Mouse (Mus musculus): ENCODE data around the gene Atp23. TPM values are rescaled to one million over a fixed set of nuclear protein-coding genes. Genes with fewer than 3 reads are reported as not detected.
"Not testable (repeated sequence)": the region's sequence is repeated elsewhere in the genome, so short reads cannot be mapped to it uniquely, and the experiment has no call there.

Atp23 gene
- polyA plus RNA-seq, 1 experiment from 2014 or later: 15.6 TPM

DNA sequence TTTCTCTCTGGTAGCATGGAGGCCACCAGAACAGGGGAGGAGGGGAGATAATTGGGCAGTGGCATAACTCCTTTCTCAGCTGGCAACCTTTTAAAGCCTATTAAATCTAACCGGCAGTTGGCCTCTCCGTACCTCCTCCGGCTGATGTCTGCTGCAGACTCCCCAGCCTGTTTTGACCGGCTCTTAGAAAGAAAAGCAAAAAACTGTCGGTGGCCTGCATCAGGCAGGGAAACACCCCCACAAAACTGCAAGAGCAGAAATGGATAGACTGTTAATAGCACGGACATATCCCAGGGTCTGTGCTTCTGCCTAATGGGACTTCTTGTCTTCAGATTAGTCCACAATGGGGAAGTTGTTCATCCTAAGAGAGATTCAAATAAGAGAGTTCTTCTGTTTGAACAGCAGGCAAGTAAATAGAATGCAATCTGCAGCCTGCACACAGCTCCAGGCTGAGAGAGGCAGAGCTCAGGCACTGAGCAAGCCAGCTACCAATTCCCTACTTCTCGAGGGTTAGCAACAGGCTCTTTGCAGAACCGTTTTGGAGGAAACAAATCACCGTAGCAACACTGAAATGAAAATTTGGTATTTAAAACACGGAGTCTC, 55.7 kb downstream of the Atp23 start:
- Histone ChIP-seq H3K27me3 (ENCODE audit: control insufficient read depth, insufficient read depth, low read depth, low read length) (no peaks in the 10 kb centered on the region), H3K27ac (ENCODE audit: low read length) (peak overlapping the region; percentile 78), H3K4me2 (ENCODE audit: low read length) (peak overlapping the region; percentile 48), H3K9me3 (replicated peaks; ENCODE audit: control insufficient read depth, low read length, poor library complexity, severe bottlenecking) (0 out of 2 replicates have a peak, but pooled peaks cover 4% of the 10 kb centered on the region), H3K4me3 (ENCODE audit: low read depth, low read length) (peak overlapping the region; percentile 1; the same call in 1 of the 2 replicates), H3K9ac (ENCODE audit: low read depth, low read length) (0 out of 2 replicates have a peak overlapping the region, but pooled peaks have one; percentile 30), H3K36me3 (ENCODE audit: control insufficient read depth, insufficient read depth, low read length) (no peaks in the 10 kb centered on the region), H3K4me1 (ENCODE audit: control insufficient read depth, insufficient read depth, low read length) (peaks cover 13% of the 10 kb centered on the region)
- WGBS: 7% methylated on average over 10 of the region's 10 CpGs
- peak; percentile 87 for ATAC-seq

DNA sequence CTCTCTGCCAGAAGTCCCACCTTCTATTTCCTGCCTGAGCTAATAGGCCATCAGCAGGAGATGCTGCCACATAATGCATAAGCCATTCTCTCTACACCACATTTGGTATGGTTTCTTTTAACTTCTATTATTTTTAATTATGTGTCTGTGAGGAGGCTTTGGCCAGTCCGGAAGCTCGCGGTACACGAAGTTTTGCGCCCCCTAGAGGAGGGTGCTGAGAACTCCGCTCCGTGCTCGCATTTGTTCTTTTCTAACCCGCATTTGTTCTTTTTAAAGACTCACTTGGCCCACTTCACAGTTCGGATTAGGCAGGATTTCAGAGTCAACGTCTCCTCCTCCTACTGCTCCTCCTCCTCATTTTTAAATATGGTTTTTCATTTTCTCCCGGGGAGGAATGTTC, 56.5 kb downstream of the Atp23 start:
- 19% methylated on average over 12 of the region's 12 CpGs for WGBS
- ATAC-seq: no peak

DNA sequence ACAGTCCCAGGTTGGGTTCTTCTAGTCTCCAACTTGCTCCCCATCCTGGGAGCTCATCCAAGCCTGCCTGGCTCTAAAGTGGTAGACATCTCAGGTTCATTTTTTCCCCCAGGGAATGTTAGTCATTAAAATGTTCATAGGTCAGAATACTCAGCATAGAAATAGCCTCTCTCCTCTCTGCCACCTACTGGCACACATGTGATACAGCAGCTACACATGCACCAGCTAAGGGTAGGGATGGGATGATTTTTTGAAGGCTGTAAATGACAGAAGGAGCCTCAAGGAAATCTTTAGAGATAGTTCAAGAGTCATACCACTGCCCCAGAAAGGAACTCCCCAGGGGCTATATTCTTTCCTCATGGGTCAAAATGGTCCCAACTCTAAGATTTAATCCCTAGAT, 60.9 kb downstream of the Atp23 start:
- Histone ChIP-seq H3K4me2 (ENCODE audit: low read length) (no peak overlapping the region), H3K9me3 (replicated peaks; ENCODE audit: control insufficient read depth, low read length, poor library complexity, severe bottlenecking) (0 out of 2 replicates have a peak, but pooled peaks cover 4% of the 10 kb centered on the region), H3K27me3 (ENCODE audit: control insufficient read depth, insufficient read depth, low read depth, low read length) (no peaks in the 10 kb centered on the region), H3K9ac (ENCODE audit: low read depth, low read length) (no peak overlapping the region), H3K36me3 (ENCODE audit: control insufficient read depth, insufficient read depth, low read length) (no peaks in the 10 kb centered on the region), H3K27ac (ENCODE audit: low read length) (no peak overlapping the region), H3K4me1 (ENCODE audit: control insufficient read depth, insufficient read depth, low read length) (peaks cover 5% of the 10 kb centered on the region), H3K4me3 (ENCODE audit: low read depth, low read length) (no peak overlapping the region)
- ATAC-seq: no peak

More for the DNA sequence above, 56.5 kb downstream of the Atp23 start:
- peaks cover 13% of the 10 kb centered on the region for H3K4me1 ChIP-seq (ENCODE audit: control insufficient read depth, insufficient read depth, low read length)
- H3K9me3 ChIP-seq (replicated peaks; ENCODE audit: control insufficient read depth, low read length, poor library complexity, severe bottlenecking): 0 out of 2 replicates have a peak, but pooled peaks cover 4% of the 10 kb centered on the region
- H3K9ac ChIP-seq (ENCODE audit: low read depth, low read length): no peak overlapping the region
- H3K27ac ChIP-seq (ENCODE audit: low read length): peak overlapping the region; percentile 78; the same call in 1 of the 2 replicates
- no peaks in the 10 kb centered on the region for H3K27me3 ChIP-seq (ENCODE audit: control insufficient read depth, insufficient read depth, low read depth, low read length)
- peak overlapping the region; percentile 48; the same call in 1 of the 2 replicates for H3K4me2 ChIP-seq (ENCODE audit: low read length)
- H3K36me3 ChIP-seq (ENCODE audit: control insufficient read depth, insufficient read depth, low read length): no peaks in the 10 kb centered on the region
- H3K4me3 ChIP-seq (ENCODE audit: low read depth, low read length): 0 out of 2 replicates have a peak overlapping the region, but pooled peaks have one; percentile 1

DNA sequence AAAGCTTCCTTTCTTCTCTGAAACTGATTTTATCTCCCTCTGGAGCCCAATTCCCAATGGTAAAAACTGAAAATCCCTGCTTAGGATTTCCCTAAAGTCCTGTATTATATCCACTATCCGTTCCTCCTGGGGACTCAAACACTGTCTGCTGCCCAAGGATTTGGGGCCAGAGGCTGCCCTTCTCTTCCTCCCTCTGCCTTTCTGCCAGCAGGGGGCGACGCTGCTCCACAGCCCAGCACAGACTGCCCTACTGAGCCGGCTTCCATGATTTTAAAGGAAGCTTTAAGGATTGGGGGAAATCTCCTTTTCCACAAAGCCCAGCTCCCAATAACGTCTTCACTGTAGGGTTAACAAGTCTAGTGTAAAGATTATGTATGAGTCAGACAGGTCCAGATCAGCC, 68.1 kb downstream of the Atp23 start:
- H3K27ac ChIP-seq (ENCODE audit: low read length): no peak overlapping the region
- ATAC-seq: no peak
- H3K4me1 ChIP-seq (ENCODE audit: control insufficient read depth, insufficient read depth, low read length): no peaks in the 10 kb centered on the region
- H3K9ac ChIP-seq (ENCODE audit: low read depth, low read length): no peak overlapping the region
- no peaks in the 10 kb centered on the region for H3K27me3 ChIP-seq (ENCODE audit: control insufficient read depth, insufficient read depth, low read depth, low read length)
- H3K4me3 ChIP-seq (ENCODE audit: low read depth, low read length): no peak overlapping the region
- WGBS: 13% methylated on average over 5 of the region's 5 CpGs
- H3K9me3 ChIP-seq (replicated peaks; ENCODE audit: control insufficient read depth, low read length, poor library complexity, severe bottlenecking): no peaks in the 10 kb centered on the region
- H3K4me2 ChIP-seq (ENCODE audit: low read length): no peak overlapping the region
- no peaks in the 10 kb centered on the region for H3K36me3 ChIP-seq (ENCODE audit: control insufficient read depth, insufficient read depth, low read length)

DNA sequence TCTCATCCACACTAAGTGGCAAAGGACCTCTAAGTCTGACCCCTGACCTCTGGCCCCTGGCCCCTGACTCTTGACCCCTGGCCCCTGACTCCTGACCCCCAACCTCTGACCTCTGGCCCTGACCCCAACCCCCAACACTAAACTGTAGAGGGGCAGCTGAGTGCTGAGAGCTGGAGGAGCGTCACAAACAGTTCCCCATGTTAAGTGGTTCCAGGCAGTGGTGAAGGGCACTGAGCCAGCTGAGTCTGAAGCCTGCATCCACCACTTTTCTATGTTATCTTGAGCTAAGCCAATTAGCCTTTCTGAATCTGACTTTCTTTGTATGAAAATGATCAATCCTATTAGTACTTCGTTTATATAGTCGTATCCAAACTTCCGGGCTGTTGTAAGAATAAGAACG, 69.8 kb downstream of the Atp23 start:
- Histone ChIP-seq H3K4me3 (ENCODE audit: low read depth, low read length) (no peak overlapping the region), H3K27me3 (ENCODE audit: control insufficient read depth, insufficient read depth, low read depth, low read length) (no peaks in the 10 kb centered on the region), H3K9ac (ENCODE audit: low read depth, low read length) (no peak overlapping the region), H3K9me3 (replicated peaks; ENCODE audit: control insufficient read depth, low read length, poor library complexity, severe bottlenecking) (no peaks in the 10 kb centered on the region), H3K36me3 (ENCODE audit: control insufficient read depth, insufficient read depth, low read length) (no peaks in the 10 kb centered on the region), H3K4me1 (ENCODE audit: control insufficient read depth, insufficient read depth, low read length) (no peaks in the 10 kb centered on the region), H3K27ac (ENCODE audit: low read length) (no peak overlapping the region), H3K4me2 (ENCODE audit: low read length) (no peak overlapping the region)
- WGBS: 84% methylated on average over 5 of the region's 5 CpGs
- no peak for ATAC-seq

DNA sequence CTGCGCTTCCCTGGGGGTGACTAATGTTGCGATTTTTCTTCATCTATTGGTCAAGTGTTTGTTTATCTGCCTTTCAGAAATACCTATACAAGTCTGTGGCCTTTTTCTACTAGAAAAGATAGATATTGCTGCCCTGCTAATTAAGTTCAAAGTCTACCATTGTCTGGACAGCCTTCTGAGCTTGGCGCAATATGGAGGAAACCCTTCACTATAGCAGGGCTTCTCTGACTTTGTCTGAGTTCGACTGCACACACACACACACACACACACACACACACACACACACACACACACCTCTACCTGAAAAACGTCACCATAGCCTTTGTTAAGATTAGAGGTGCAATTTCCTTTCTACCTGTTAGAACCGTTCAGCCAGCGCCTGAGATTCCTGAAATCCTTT, 72.5 kb downstream of the Atp23 start:
- no peak overlapping the region for H3K4me3 ChIP-seq (ENCODE audit: low read depth, low read length)
- H3K27ac ChIP-seq (ENCODE audit: low read length): peak overlapping the region; percentile 40; the same call in 1 of the 2 replicates
- ATAC-seq: peak; percentile 33; the same call in 1 of the 2 replicates
- no peaks in the 10 kb centered on the region for H3K27me3 ChIP-seq (ENCODE audit: control insufficient read depth, insufficient read depth, low read depth, low read length)
- H3K4me2 ChIP-seq (ENCODE audit: low read length): no peak overlapping the region
- no peaks in the 10 kb centered on the region for H3K9me3 ChIP-seq (replicated peaks; ENCODE audit: control insufficient read depth, low read length, poor library complexity, severe bottlenecking)
- H3K9ac ChIP-seq (ENCODE audit: low read depth, low read length): no peak overlapping the region
- 52% methylated on average over 7 of the region's 7 CpGs for WGBS
- no peaks in the 10 kb centered on the region for H3K36me3 ChIP-seq (ENCODE audit: control insufficient read depth, insufficient read depth, low read length)
- no peaks in the 10 kb centered on the region for H3K4me1 ChIP-seq (ENCODE audit: control insufficient read depth, insufficient read depth, low read length)

DNA sequence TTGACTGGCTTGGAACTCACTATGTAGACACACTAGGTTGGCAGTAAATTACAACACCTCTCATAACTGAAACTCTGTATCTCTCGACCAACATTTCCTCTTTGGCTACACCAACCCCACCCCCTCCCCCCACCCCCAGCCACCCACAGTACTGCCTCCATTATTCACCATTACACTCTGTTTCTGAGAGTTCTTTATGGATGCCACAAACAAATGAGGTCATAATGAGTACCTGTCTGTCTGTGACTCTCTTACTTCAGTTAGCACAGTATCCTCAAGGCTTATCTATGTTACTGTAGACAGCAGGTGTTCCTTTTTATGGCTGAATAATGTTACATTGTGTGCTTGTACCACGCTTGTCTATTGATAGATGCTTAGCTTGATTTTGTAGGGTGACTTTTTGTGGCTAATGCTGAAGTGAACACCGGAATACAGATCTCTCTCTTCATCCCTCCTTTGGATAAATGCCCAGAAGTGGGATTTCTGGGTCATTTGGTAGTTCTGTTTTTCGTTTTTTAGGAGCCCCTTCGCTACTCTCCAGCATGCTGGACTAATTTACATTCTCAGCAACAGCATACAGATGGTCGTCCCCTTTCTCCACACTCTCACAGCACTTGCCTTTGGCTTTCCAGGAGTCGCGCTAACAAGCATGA, 73.1 kb downstream of the Atp23 start:
- 21% methylated on average over 8 of the region's 8 CpGs for WGBS
- no peak overlapping the region for H3K4me3 ChIP-seq (ENCODE audit: low read depth, low read length)
- H3K4me2 ChIP-seq (ENCODE audit: low read length): no peak overlapping the region
- peak overlapping the region; percentile 65 for H3K27ac ChIP-seq (ENCODE audit: low read length)
- no peak overlapping the region for H3K9ac ChIP-seq (ENCODE audit: low read depth, low read length)
- H3K36me3 ChIP-seq (ENCODE audit: control insufficient read depth, insufficient read depth, low read length): no peaks in the 10 kb centered on the region
- H3K27me3 ChIP-seq (ENCODE audit: control insufficient read depth, insufficient read depth, low read depth, low read length): no peaks in the 10 kb centered on the region
- no peaks in the 10 kb centered on the region for H3K9me3 ChIP-seq (replicated peaks; ENCODE audit: control insufficient read depth, low read length, poor library complexity, severe bottlenecking)
- peak; percentile 87 for ATAC-seq
- no peaks in the 10 kb centered on the region for H3K4me1 ChIP-seq (ENCODE audit: control insufficient read depth, insufficient read depth, low read length)

DNA sequence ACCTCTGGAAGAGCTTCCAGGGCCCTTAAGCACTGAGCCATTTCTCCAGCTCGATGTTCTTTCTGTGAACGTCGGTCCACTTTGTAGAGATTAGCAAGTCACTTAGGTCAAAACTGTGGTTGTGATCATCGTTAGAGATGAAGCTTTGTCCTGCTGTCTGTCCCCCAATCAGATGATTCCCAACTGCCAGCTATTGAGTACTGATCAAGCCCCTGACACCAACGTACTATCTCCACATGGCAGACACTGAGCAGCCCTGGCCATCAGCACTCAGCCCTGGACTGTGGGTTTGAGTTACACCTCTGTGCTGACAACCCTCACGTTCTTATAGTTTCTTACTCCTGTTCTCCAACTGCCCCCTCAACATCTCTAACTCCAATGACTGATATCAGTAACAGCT, 74.2 kb downstream of the Atp23 start:
- 94% methylated on average over 6 of the region's 6 CpGs for WGBS
- no peak overlapping the region for H3K27ac ChIP-seq (ENCODE audit: low read length)
- no peaks in the 10 kb centered on the region for H3K36me3 ChIP-seq (ENCODE audit: control insufficient read depth, insufficient read depth, low read length)
- H3K9me3 ChIP-seq (replicated peaks; ENCODE audit: control insufficient read depth, low read length, poor library complexity, severe bottlenecking): no peaks in the 10 kb centered on the region
- H3K4me1 ChIP-seq (ENCODE audit: control insufficient read depth, insufficient read depth, low read length): no peaks in the 10 kb centered on the region
- H3K27me3 ChIP-seq (ENCODE audit: control insufficient read depth, insufficient read depth, low read depth, low read length): no peaks in the 10 kb centered on the region
- H3K9ac ChIP-seq (ENCODE audit: low read depth, low read length): no peak overlapping the region
- no peak for ATAC-seq
- H3K4me3 ChIP-seq (ENCODE audit: low read depth, low read length): no peak overlapping the region
- H3K4me2 ChIP-seq (ENCODE audit: low read length): no peak overlapping the region

DNA sequence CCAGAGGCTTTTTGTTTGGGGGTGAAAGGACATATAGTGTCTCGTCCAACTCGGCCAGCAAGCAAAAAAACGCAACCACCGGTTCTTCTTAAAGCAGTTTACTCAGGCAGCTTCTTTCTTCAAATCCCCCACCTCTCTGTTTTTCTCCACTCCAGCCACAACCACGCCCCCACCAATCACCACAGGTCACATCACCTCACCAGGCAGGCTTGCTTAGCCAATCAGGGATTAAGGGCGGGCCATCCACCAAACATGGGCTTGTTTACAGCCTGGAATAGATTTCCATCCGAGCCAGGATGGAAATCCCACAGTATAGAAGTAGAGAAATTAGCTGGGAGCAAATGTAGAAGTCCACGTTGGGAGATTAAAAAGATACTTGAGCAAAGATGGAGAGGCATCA, 74.9 kb downstream of the Atp23 start:
- not testable (repeated sequence) for H3K4me1 ChIP-seq (ENCODE audit: control insufficient read depth, insufficient read depth, low read length); H3K27me3 ChIP-seq (ENCODE audit: control insufficient read depth, insufficient read depth, low read depth, low read length); H3K36me3 ChIP-seq (ENCODE audit: control insufficient read depth, insufficient read depth, low read length); H3K4me3 ChIP-seq (ENCODE audit: low read depth, low read length); H3K9ac ChIP-seq (ENCODE audit: low read depth, low read length); ATAC-seq; H3K4me2 ChIP-seq (ENCODE audit: low read length); H3K27ac ChIP-seq (ENCODE audit: low read length); H3K9me3 ChIP-seq (replicated peaks; ENCODE audit: control insufficient read depth, low read length, poor library complexity, severe bottlenecking)
- 90% methylated on average over 8 of the region's 8 CpGs for WGBS
